Mouse (Mus musculus): ENCODE results near the gene Smn1. TPM values are rescaled to one million over a fixed set of nuclear protein-coding genes. Genes with fewer than 3 reads are reported as not detected.

Gene Smn1
- 10 to 100 TPM; 69.1 to 71.9 TPM for total RNA-seq (2023)

DNA sequence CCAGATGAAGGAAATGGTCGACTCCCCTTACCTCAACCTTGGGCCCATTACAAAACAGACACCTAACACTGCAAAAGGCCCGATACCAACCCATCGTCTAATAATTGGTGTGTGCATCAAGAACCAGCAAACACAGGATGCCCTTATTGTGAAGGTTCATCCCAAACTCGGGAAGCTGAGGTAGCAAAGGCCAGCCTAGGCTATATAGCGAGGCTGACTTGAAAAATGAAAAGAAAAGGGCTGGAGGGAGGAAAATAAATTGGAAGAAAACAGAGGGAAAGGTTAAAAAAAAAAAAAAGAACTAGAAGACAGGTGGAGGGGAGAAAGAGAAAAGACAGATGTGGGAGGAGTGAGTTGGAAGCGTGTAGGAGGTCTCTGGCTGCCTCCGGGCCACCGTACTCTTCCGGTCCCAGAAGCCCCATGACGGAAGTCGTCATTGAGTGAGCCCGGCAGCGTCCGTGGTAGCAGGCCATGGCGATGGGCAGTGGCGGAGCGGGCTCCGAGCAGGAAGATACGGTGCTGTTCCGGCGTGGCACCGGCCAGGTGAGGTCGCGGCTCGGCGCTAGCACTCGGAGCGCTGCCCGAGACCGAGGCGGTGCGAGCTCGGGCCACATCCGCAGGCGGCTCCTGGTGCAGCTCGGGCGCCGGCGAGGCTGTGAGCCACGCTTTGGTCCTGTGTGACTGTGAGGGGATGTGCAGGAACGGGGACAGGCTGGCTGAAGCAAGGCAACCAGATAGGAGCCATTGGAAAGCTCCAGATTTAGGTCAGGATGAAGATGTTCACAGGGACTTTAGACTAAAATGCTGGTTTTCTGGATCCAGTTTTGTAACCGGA, at the start of gene Smn1:
Gene Smn1, plus strand, starts transcription at position 430 of the 835 bp plus-strand sequence.

DNA sequence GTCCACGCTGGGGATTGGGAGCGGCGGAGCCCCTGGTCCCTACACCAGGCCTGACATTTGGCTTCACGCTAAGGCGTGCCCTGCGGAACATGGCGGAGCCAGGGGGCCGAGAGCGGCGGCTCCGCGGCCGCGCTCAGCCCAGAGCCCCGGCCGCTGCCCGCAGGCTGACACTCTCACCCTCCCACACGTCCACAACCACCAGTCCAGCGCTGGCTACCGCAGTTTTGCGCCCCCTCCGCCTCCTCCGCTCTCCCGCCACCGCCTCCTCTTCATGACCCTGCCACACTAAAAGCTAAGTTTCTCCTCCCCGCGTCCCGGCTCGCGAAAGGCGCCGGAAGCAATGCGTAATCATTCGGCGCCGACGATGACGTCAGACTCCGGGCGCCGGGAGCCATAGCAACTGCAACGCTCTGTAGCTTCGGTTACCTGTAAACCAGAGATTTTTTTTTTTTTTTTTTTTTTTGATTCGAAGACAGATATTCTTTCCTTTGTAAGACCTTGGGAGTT, 20.9 kb upstream of the Smn1 start, which contains the start of gene Bdp1:
Gene Bdp1, minus strand, starts transcription at position 323 of the 507 bp plus-strand sequence.

DNA sequence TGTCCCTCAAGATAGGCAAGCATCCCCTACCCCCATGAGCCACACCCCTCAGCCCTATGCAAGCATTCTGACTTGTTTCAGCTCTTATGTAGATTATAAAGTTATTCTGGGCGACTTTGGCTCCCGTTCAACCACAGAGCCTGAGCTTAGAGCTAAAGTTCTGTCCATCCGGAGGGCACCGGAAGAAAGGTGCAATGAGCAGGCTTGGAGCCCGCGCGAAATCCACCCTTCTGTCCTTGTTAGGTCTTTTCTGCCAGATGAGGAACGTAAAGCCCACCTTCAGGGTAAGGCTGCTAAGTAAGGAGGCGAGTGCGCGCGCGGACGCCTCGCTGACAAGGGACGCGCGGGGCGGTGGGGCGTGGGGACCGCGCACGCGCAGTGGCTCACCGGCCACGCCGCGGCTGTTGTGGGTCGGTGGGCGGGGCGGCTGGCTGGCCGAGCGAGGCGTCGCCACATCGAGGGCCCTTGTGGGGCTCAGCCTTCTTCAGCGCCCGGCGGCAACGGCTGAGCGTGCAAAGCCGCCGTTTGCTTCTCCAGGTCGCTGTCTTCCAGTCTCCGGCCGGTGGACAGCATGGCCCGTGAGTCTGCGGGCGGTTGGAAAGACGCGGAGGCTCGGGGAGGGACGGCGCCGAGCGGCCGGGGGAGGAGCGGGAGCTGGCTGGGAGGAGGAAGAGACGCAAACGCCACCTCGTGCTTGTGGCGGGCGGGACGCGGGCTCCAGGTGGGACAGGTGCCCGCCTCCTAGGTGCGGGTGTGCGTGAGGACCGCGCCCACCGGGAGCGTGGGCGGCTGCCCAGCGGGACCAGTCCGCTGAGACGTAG, 16.8 kb upstream of the Smn1 start, which contains the start of gene Serf1:
Gene Serf1, plus strand, starts transcription at position 361 of the 821 bp plus-strand sequence.

Other genes with a start within 250 kb of the Smn1 start
- not detected for gene Cartpt, start 223.8 kb upstream of the Smn1 start, total RNA-seq (2023)
- gene Mccc2, start 109.2 kb upstream of the Smn1 start, total RNA-seq (2023) = 10 to 100 TPM; 11.0 to 16.2 TPM
- 10 to 100 TPM; 82.8 to 88.5 TPM for gene Bdp1, start 20.8 kb upstream of the Smn1 start, total RNA-seq (2023)
- 1 to 10 TPM; 1.6 to 2.7 TPM for gene Serf1, start 16.8 kb upstream of the Smn1 start, total RNA-seq (2023)
- gene Naip2, start 77.2 kb downstream of the Smn1 start, total RNA-seq (2023) = 1 to 10 TPM; 2.4 to 3.4 TPM
- 1 to 10 TPM in 1 of 2 experiments, under 1 TPM in 1; 0.50 to 1.3 TPM for gene Naip5, start 121.5 kb downstream of the Smn1 start, total RNA-seq (2023)
- under 1 TPM; 0.36 to 0.64 TPM for gene Naip6, start 192.8 kb downstream of the Smn1 start, total RNA-seq (2023)